Mouse (Mus musculus) neural tube, embryonic 12.5 days (tissue): ENCODE results near the gene Slc31a1. TPM values are rescaled to one million over a fixed set of nuclear protein-coding genes. Genes with fewer than 3 reads are reported as not detected.

Source experiments
- ATAC-seq: fragments of 200-750 bp; cut with Nextera tagmentation; 2 replicates; pipeline ENCODE4 v1.8.0; 2017; ENCODE audit warnings: low read depth, mild to moderate bottlenecking, moderate TSS enrichment, moderate library complexity; ENCODE audit not compliant: low FRiP score
- H3K27ac ChIP-seq: fragments of 300-500 bp; sonication (generic); 2 replicates; pipeline ENCODE4 v1.5.1; 2016
- H3K27me3 ChIP-seq: fragments of 300-500 bp; sonication (generic); replicated peaks from 2 replicates; pipeline ENCODE4 v1.6.1; 2016; ENCODE audit warnings: mild to moderate bottlenecking
- H3K36me3 ChIP-seq: fragments of 300-500 bp; sonication (generic); 2 replicates; pipeline ENCODE4 v1.6.1; 2016; ENCODE audit warnings: mild to moderate bottlenecking
- H3K4me1 ChIP-seq: fragments of 300-500 bp; sonication (generic); 2 replicates; pipeline ENCODE4 v1.6.1; 2016
- H3K4me2 ChIP-seq: fragments of 300-500 bp; sonication (generic); replicated peaks from 2 replicates; pipeline ENCODE4 v1.6.1; 2016; ENCODE audit warnings: mild to moderate bottlenecking
- H3K4me3 ChIP-seq: fragments of 300-500 bp; sonication (generic); 2 replicates; pipeline ENCODE4 v1.5.1; 2016
- H3K9ac ChIP-seq: fragments of 300-500 bp; sonication (generic); 2 replicates; pipeline ENCODE4 v1.6.1; 2016; ENCODE audit warnings: mild to moderate bottlenecking
- H3K9me3 ChIP-seq: fragments of 300-500 bp; sonication (generic); 2 replicates; pipeline ENCODE4 v1.6.1; 2016; ENCODE audit warnings: mild to moderate bottlenecking
- WGBS: fragments of 180-500 bp; shearing (Covaris S2); methylation state at CpG from one replicate; pipeline ENCODE4 v1.1.7; 2016; 5-methylcytosine and 5-hydroxymethylcytosine counted together
- polyA plus RNA-seq: library from polyadenylated mRNA; unstranded; fragments of >200 nt; fragmentation: Nextera tagmentation; extraction: Ambion mirVana; gene quantifications from 2 replicates; pipeline ENCODE4 v1.2.1, GENCODE M21; 2016

Gene Slc31a1
- polyA plus RNA-seq, 1 experiment from 2014 or later, result 40.7 TPM

DNA sequence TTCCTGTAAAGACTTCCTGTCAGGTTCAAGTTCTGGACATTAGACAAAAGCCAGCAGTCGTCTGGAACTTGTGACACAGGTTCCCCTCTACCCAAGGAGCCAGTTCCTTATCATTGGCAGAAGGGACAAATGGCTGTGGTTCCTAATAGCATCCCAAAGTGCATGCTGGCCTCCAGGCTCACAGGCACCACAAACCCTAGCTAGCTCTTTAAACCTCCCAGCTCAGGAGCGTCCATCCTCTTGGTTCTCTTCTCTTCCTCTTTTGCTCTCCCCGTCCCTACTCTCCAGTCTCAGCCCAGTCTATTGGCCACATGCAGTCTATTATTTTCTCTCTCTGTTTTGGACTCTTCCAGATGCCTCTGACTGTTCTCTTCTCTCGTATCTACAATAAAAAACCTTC is 79.3 kb downstream of the Slc31a1 start:
- H3K36me3 ChIP-seq, result no peaks in the 10 kb centered on the region
- 72% methylated on average over 4 of the region's 4 CpGs for WGBS
- H3K27me3 ChIP-seq, result no peaks in the 10 kb centered on the region
- no peak overlapping the region for H3K9ac ChIP-seq
- no peak overlapping the region for H3K4me2 ChIP-seq
- H3K4me3 ChIP-seq, result no peak overlapping the region
- no peaks in the 10 kb centered on the region for H3K4me1 ChIP-seq
- H3K27ac ChIP-seq, result no peak overlapping the region
- ATAC-seq, result no peak
- no peaks in the 10 kb centered on the region for H3K9me3 ChIP-seq

DNA sequence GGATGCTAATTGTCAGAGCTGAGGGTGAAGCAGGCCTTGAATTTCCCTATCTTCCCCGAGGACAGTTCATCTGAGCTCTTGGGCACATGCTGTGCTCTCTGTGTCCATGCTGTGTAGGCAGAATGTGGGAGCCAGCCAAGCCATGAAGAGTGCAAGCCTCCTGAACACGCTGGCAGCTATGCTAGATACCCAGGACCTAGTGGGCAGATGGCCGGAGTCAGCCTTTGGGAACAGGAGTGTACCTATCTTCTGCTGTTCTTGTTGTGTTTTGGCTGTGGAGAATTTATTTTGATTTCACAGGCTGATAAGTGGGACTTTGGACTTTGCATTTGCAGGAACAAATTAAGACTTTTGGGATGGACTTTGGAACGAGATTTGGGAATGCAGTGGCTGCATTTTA is 80.0 kb downstream of the Slc31a1 start:
- Histone ChIP-seq H3K27me3 (no peaks in the 10 kb centered on the region), H3K4me3 (no peak overlapping the region), H3K27ac (no peak overlapping the region), H3K36me3 (no peaks in the 10 kb centered on the region), H3K4me2 (no peak overlapping the region), H3K9me3 (no peaks in the 10 kb centered on the region), H3K9ac (no peak overlapping the region), H3K4me1 (no peaks in the 10 kb centered on the region)
- WGBS, result 75% methylated on average over 4 of the region's 4 CpGs
- ATAC-seq, result no peak

DNA sequence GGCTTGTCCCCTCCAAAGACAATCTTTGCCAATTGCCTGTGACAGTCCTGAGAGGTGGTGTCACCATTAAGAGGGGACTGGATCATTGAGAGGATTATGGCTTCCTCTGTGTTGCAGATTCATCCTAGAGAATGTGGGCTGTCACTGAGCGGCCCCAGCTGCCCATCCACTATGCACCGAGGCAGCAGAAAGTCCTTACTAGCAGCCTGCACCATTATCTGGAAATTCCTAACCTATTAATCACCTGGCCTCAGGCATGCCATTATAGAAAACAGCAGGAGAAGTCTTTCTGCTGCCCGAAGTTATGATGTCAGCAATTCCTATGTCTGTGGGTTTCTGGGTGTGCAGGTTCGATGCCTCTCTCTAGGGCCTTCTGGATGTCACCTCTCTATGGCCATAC is 80.5 kb downstream of the Slc31a1 start:
- no peak overlapping the region for H3K9ac ChIP-seq
- no peaks in the 10 kb centered on the region for H3K27me3 ChIP-seq
- H3K27ac ChIP-seq, result no peak overlapping the region
- ATAC-seq, result no peak
- H3K4me1 ChIP-seq, result no peaks in the 10 kb centered on the region
- H3K4me3 ChIP-seq, result no peak overlapping the region
- H3K4me2 ChIP-seq, result no peak overlapping the region
- WGBS, result 78% methylated on average over 4 of the region's 4 CpGs
- H3K9me3 ChIP-seq, result no peaks in the 10 kb centered on the region
- H3K36me3 ChIP-seq, result no peaks in the 10 kb centered on the region

Other genes starting within 250 kb of the Slc31a1 start
- not detected in 2 replicates for gene Mup21, start 209.9 kb upstream of the Slc31a1 start, polyA plus RNA-seq
- gene Zfp37, start 129.7 kb upstream of the Slc31a1 start, polyA plus RNA-seq, result 21.7 and 26.3 TPM in 2 replicates
- gene Slc31a2, start 98.2 kb upstream of the Slc31a1 start, polyA plus RNA-seq, result 14.5 and 15.5 TPM in 2 replicates
- 25.7 and 26.9 TPM in 2 replicates for gene Fkbp15, start 179 bp upstream of the Slc31a1 start, polyA plus RNA-seq
- gene Cdc26, start 47.9 kb downstream of the Slc31a1 start, polyA plus RNA-seq, result 139 and 140 TPM in 2 replicates
- 22.0 and 23.3 TPM in 2 replicates for gene Prpf4, start 48.1 kb downstream of the Slc31a1 start, polyA plus RNA-seq
- gene Rnf183, start 74.5 kb downstream of the Slc31a1 start, polyA plus RNA-seq, result not detected in 2 replicates
- gene Wdr31, start 110.2 kb downstream of the Slc31a1 start, polyA plus RNA-seq, result 5.7 and 6.8 TPM in 2 replicates
- gene Bspry, start 119.3 kb downstream of the Slc31a1 start, polyA plus RNA-seq, result 0.65 and 0.74 TPM in 2 replicates
- gene Hdhd3, start 142.7 kb downstream of the Slc31a1 start, polyA plus RNA-seq, result 14.6 and 14.8 TPM in 2 replicates
- 65.3 and 69.1 TPM in 2 replicates for gene Alad, start 159.2 kb downstream of the Slc31a1 start, polyA plus RNA-seq
- gene Pole3, start 164.3 kb downstream of the Slc31a1 start, polyA plus RNA-seq, result 82.9 and 88.6 TPM in 2 replicates
- gene 4933430I17Rik, start 164.6 kb downstream of the Slc31a1 start, polyA plus RNA-seq, result 1.1 TPM in 2 replicates
- gene Rgs3, start 199.1 kb downstream of the Slc31a1 start, polyA plus RNA-seq, result 77.2 and 77.3 TPM in 2 replicates